Mouse (Mus musculus) heart, postnatal 0 days (tissue): ENCODE measurements around the gene Slc25a15.

Experiments used
- CTCF ChIP-seq: IDR thresholded peaks from 2 replicates; pipeline ENCODE4 v1.5.1; 2016; ENCODE audit warnings: antibody characterized with exemption, control low read depth, low read depth
- EP300 ChIP-seq: IDR thresholded peaks from 2 replicates; pipeline ENCODE4 v1.6.1; 2016; ENCODE audit warnings: antibody characterized with exemption, low read depth

- TF ChIP-seq EP300 (no peak), CTCF (no peak)
These were observed 13.2 kb downstream of the Slc25a15 start for GRCm38 (mm10) chr8:22385158-22385557.
